Mouse (Mus musculus) layer of hippocampus, adult 2 months (tissue): ENCODE measurements around the gene Gfod2. TPM values are rescaled to one million over a fixed set of nuclear protein-coding genes. Genes with fewer than 3 reads are reported as not detected.

ENCODE experiments used
- DNase-seq, 2 experiments: peaks; one replicate each; pipeline ENCODE4 v3.0.0; 2022; ENCODE audit warnings: low spot score in 2 of 2
- H3K27ac ChIP-seq: fragments of 200-600 bp; 2 replicates; pipeline ENCODE4 v1.8.1; 2022
- H3K4me3 ChIP-seq: fragments of 200-600 bp; 2 replicates; pipeline ENCODE4 v1.8.1; 2022; ENCODE audit warnings: mild to moderate bottlenecking
- CTCF ChIP-seq: fragments of 200-600 bp; conservative IDR thresholded peaks from 2 replicates; pipeline ENCODE4 v1.8.1; 2022; ENCODE audit warnings: antibody characterized with exemption, mild to moderate bottlenecking, moderate library complexity
- total RNA-seq, 2 experiments: library from RNA; stranded (reverse); gene quantifications; 2 replicates each; pipeline ENCODE4 v1.2.3; 2021

Gene Gfod2
- total RNA-seq, 2 experiments from 2014 or later = 18.2 to 22.8 TPM

DNA sequence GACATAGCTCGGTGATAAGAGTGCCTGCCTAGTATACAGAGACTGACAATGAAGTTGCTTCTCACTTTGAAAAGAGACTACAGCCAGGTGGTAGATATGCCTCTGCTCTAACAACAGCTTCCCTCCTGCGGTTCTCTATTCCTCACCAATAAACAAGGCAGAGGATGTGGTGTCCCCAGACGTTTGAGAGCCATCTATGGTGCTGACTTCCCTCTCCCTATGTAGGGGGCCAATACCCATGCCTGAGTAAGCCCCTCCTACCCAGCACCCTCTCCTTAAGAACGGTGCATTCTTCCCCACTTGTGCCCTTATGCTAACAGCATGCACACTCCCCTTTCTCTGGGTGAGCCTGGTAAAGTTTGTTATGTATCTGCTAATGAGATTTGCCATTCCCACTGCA lies 30.5 kb upstream of the Gfod2 start:
- no peak for TF ChIP-seq CTCF

GRCm38 (mm10) chr8:105788241-105788640 lies 29.8 kb upstream of the Gfod2 start:
- no peak overlapping the region for H3K4me3 ChIP-seq
- no peak overlapping the region for H3K27ac ChIP-seq
- DNase-seq = no peak
- TF ChIP-seq CTCF = peak; percentile 79

More for the DNA sequence above, 30.5 kb upstream of the Gfod2 start:
- no peak overlapping the region for H3K27ac ChIP-seq
- DNase-seq = no peak
- no peak overlapping the region for H3K4me3 ChIP-seq

DNA sequence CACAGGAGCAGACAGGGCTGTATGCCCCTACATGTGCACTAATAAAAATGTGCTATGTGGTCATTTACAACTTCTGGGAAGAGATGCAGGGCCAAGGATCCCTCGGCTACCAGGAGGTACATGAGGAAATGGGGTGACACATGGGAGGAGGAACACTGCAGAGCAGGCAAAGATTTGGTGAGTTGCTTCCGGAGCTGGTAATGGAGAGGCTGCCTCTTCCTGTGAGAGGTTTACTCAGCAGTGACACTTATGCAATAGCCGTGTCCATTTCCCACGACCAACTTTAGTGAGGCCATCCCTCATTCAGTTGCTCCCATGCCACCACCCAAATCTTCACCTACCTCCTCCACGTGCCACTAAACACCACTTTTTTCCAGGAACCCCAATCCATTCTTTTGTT lies 21.8 kb upstream of the Gfod2 start:
- Histone ChIP-seq H3K4me3 (no peak overlapping the region), H3K27ac (no peak overlapping the region)
- TF ChIP-seq CTCF = no peak
- DNase-seq = no peak

GRCm38 (mm10) chr8:105777833-105778232 lies 19.4 kb upstream of the Gfod2 start:
- no peak for TF ChIP-seq CTCF
- Histone ChIP-seq H3K4me3 (no peak overlapping the region), H3K27ac (no peak overlapping the region)
- no peak for DNase-seq

GRCm38 (mm10) chr8:105774498-105774897 lies 16.0 kb upstream of the Gfod2 start:
- TF ChIP-seq CTCF = no peak

DNA sequence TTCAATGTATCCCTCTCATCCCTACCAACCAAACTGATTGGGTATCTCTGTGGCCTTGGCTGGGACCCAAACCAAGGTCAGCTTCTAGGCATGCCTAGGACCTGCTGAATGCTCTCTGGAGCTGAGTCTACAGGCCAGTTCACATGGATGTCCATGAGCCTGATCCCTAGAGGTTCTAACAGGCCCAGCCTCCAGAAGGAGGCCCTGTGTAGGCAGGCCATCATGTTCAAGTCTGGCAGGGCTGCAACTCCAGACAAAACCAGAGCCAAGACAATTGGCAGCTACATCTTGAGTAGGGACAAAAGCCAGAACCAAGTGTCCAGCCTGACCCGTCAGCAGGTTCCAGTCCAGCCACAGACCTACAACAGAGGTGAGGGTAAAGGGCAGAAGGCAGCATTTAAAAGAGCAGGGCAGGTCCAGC lies 15.0 kb upstream of the Gfod2 start:
- TF ChIP-seq CTCF = no peak
- Histone ChIP-seq H3K4me3 (no peak overlapping the region), H3K27ac (no peak overlapping the region)
- no peak for DNase-seq

More at GRCm38 (mm10) chr8:105774498-105774897, 16.0 kb upstream of the Gfod2 start:
- DNase-seq = no peak
- Histone ChIP-seq H3K27ac (0 out of 2 replicates have a peak overlapping the region, but pooled peaks have one; percentile 43), H3K4me3 (no peak overlapping the region)

GRCm38 (mm10) chr8:105771398-105772175 lies 13.1 kb upstream of the Gfod2 start:
- no peak for DNase-seq
- H3K27ac ChIP-seq = no peak overlapping the region
- H3K4me3 ChIP-seq = no peak overlapping the region
- TF ChIP-seq CTCF = no peak

- TF ChIP-seq CTCF = peak; percentile 86
- no peak for DNase-seq
- Histone ChIP-seq H3K4me3 (no peak overlapping the region), H3K27ac (no peak overlapping the region)
Observed at GRCm38 (mm10) chr8:105770609-105771008, 12.1 kb upstream of the Gfod2 start.

DNA sequence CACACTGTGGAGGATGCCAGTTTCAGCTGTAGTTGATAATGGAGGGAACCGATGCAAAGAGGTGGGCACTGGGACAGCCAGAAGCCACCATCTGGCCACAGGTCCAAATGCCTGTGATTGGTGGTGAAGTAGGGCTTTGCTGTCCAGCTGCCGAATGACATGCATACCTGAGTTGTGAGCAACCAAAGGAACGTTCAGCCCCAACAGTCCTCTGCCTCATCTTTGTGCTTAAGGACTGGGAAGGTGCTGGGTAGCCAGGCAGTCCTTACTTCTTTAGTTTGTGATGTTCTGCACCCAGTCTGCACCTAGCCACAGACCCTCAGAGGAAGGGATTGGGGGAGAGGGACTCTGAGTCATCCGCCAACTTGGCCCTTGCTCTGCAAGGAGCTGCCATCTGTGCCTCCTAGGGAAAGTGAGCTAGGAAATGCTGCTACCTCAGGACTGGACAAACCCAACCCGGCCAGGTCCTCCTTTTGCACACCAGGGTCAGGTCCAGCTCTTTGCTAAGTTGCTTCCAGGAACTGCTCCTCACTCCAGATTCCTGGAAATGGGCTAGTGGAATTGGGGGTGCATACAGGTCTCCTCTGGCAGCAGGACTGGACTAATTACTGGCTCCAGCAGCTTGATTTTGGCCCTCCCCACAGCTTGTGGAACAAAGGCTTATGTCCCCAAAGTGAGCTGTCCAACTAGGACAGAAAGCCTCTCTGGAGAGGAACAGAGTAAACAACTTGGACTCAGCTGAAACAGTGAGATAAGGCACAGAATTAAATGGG lies 10.2 kb upstream of the Gfod2 start:
- Histone ChIP-seq H3K27ac (no peak overlapping the region), H3K4me3 (no peak overlapping the region)
- DNase-seq = no peak
- TF ChIP-seq CTCF = no peak

DNA sequence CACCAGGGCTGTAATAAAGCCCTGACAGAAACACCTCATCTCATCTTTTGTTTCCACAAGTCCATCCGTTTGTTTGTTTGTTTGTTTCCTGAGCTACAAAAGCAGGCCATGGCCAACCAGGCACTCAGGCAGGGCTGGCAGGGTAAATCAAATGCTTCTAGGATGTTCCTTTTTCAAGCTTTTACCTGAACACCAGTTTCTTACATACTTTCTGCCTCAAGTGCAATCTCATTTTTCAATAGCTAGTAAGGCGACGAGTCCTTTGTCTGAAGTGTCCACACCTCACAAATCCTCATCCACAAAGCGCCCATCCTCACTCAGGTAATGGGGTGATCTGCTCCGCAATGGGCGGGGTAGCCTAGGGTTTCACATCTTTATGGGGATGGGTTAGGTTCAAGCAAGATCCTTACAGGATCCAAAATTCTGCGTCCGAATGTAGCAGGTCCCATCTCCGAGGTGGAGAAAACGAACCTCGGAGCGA lies 628 bp downstream of the Gfod2 start:
- Histone ChIP-seq H3K27ac (peak overlapping the region; percentile 77), H3K4me3 (peak overlapping the region; percentile 90)
- no peak for TF ChIP-seq CTCF
- no peak for DNase-seq

DNA sequence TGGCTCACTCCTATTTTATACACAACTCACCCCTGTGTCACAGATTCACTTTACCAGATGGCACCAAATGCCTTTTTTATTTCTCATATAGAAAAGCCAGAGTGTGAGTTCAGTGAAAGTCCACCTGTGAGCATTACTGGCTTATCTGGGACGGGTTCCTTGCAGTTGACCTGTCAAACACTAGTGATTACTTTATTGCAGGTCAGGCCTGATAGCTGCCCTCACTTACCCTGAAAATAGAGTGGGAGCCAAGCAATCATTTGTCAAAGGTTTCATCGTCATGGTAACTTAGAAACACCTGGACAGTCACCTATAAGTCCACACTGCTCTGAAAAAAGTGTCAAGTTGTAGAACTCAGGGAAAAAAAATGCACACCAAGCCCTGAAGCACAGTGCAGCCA lies 3.8 kb downstream of the Gfod2 start:
- DNase-seq = no peak
- Histone ChIP-seq H3K27ac (no peak overlapping the region), H3K4me3 (no peak overlapping the region)
- TF ChIP-seq CTCF = no peak

GRCm38 (mm10) chr8:105753916-105754315 lies 4.5 kb downstream of the Gfod2 start:
- DNase-seq = no peak
- no peak for TF ChIP-seq CTCF
- no peak overlapping the region for H3K4me3 ChIP-seq
- H3K27ac ChIP-seq = no peak overlapping the region

- DNase-seq = peak; percentile 21 to 39
- H3K27ac ChIP-seq = 0 out of 2 replicates have a peak overlapping the region, but pooled peaks have one; percentile 43
Observed at GRCm38 (mm10) chr8:105750606-105751005, 7.9 kb downstream of the Gfod2 start.

More at GRCm38 (mm10) chr8:105750606-105751005, 7.9 kb downstream of the Gfod2 start:
- no peak overlapping the region for H3K4me3 ChIP-seq
- TF ChIP-seq CTCF = no peak
